Mouse (Mus musculus): ENCODE data around the gene Arpc5.

GRCm38 (mm10) chr1:152718200-152718599, 48.1 kb upstream of the Arpc5 start:
- TF ChIP-seq CTCF (IDR thresholded peaks at IDR 0.05; ENCODE audit: borderline replicate concordance, extremely low read depth, insufficient read depth, insufficient read length), result no peak
- no peak for TF ChIP-seq POLR2A (IDR thresholded peaks at IDR 0.05; ENCODE audit: borderline replicate concordance, extremely low read depth, insufficient read depth, insufficient read length, poor library complexity, severe bottlenecking)

Data from brain, embryonic 14.5 days (tissue).